Mouse (Mus musculus): Measurements from ENCODE around the gene Sirt7. TPM values are rescaled to one million over a fixed set of nuclear protein-coding genes. Genes with fewer than 3 reads are reported as not detected.

Gene Sirt7
- 114 and 133 TPM in 2 replicates for total RNA-seq (2023)

DNA sequence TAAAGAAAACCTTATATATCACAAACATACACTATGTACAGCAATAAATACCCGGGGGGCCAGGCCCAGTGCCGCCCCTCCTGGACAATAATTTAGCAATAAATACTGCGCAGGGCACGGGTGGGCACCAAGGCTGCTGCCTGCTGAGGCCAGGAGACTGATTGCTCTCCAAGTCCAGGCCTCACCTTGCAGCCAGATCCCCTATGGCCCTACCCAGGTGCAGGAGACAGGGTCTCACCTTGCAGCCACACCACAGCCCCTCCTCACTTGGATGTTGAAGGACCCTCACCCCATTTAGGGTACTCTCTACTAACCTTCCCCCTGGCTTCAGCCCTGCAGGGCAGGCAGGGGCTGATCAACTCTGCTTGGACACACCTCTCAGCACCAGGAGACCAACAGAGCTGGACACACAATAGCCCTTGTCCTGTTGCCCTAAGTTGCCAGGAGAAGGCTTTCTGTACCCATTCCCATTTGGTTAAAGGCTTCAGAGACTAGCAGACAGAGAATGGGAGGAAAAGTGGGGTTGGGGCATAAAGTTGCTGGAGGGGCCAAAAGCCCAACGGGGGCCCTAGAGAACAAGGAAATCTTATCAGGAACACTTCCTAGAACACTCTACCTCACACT, at the start of gene Sirt7:
Sirt7 (minus strand) TSS at position 89 of the 624 bp plus-strand sequence.

DNA sequence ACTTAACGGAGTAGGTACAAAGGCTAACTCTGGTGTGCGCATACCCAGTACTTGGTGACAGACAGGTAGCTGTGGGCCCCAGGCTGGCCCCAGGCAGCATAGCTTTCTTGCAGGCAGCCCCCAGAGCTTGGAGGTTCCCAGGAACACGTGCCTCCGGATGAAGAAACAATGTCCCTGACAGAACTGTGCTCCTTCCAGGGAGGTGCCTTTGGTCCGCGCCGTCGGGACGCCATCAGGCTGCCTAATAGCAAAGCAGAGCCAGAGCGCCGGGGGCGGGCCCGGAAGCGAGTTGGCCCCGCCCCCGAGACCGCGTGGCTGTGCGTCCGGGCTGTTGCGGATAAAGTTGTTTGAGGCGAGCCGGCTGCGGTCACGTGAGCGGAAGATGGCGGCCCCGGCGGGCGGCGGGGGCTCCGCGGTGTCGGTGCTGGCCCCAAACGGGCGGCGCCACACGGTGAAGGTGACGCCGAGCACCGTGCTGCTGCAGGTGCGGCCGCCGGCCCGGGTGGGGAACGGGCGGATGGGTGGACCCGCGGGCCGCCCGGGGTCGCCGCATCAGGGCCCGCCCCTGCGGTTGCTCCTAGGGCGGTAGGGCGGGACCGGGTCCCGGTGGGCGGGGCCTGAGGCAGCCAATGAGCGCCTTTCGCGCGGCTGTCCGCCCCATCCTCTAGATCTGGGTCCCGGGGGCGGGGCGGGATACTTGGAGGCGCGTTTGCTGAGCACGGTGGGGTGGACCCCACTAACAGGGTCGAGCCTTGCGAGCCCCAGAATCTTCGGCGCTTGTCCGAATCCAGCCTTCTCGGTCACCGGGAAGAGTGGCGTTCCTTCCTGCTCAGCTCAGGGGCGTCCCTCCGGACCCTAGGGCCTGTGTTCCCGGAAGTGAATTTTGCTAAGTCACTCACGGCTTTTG, 47.9 kb upstream of the Sirt7 start, which contains the start of gene Aspscr1:
Aspscr1 (plus strand) TSS at position 287 of the 907 bp plus-strand sequence.

GRCm38 (mm10) chr11:120661076-120661460, 36.0 kb upstream of the Sirt7 start, which contains the start of gene Notum:
Gene Notum, minus strand, starts transcription at chr11:120661175.

DNA sequence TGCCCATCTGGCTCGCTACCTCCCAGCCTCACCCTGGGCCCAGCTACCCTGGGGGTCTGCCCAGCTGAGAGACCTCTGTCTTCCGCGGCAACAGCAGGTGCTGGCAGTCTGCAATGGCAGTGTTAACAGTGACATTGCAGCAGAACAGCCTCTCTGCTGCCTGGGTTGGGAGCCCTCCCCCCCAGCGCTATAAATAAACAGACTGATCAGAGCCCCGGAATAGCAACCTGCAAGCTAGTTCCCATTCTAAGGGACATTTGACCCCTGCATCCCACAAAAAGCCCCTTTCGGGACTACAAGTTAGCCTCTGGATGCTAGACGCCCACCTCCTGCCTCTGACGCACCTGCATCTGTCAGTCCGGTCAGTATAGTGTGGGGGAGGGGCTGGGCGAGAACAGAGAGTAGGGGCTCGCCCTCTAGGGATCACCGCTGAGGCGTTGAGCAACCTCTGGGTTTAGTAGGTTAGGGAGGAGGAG, 23.0 kb upstream of the Sirt7 start, which contains the start of gene Myadml2:
Myadml2 (minus strand) TSS at position 158 of the 476 bp plus-strand sequence.

GRCm38 (mm10) chr11:120643601-120643987, 18.6 kb upstream of the Sirt7 start, which contains the start of gene Pycr1:
Gene Pycr1, minus strand, starts transcription at chr11:120643769.

DNA sequence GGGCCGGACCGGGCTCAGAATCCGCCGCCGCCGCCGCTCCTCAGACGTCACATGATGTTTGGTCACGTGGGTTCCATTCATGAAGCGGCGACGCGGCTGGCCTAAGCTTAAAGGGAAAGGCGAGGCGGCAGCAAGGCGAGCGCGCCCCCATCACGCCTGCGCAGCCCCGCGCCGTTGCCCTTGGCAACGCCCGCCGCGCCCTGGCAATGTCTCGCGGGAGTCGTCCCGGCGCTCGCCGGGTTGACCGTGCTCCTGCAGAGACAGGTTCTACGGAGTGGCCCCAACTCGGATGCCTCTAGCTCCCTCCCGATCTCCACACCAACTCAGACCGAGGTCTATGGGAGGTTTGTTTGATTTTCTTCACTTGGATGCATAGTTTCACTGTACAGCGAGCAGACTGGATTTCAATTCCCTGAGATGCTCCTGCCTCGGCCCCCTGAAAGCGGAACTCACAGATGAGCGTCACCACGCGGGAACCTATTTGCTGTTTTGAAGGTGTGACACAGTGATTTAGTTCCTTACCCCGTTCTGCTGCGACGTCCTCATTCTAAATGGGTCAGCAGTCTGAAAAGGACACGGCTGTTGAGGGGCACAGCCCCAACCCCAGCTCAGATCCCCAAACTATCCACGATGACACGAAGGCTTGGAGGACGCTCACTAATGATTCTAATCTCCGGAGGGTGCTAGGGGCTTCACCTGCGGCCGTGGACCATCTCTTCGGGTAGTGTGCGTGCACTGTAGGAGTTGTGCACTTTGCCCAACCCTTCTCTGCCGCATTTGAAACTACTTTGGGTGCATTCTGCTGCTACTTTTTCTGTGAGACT, 8.7 kb upstream of the Sirt7 start, which contains the start of gene Mafg:
Mafg (minus strand) TSS at position 81 of the 824 bp plus-strand sequence.

DNA sequence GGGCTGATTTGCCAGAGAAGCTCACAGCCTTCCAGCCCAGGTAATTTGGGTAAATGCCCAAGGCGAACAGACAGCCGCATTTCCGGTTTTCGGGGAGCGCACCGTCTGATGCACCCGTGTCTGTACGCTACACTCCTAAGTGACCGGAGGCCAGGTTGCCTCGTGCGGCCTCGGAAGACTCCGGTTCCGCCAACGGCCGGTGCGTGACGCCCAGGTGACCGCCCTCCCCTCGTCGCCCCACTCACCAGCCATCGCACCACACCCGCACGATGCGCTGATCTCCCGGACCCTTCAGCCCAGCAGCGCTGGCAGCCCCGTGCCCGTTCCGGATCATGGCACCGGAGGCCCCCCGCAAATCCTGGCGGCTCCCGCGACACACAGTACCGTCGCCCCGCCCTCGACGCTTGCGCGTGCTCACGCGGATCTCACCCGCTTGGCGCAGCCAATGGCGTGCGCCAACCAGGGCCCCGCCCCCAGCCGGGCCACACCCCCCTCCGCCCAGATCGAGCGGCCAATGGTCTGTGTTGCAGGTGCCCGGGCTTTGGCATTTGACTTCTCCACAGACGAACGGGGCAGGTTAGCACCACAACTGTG, 7.4 kb downstream of the Sirt7 start, which contains the start of gene Pcyt2:
Pcyt2 (minus strand) TSS at position 418 of the 594 bp plus-strand sequence.

GRCm38 (mm10) chr11:120608241-120609034, 16.6 kb downstream of the Sirt7 start, which contains the start of gene Npb:
Gene Npb, plus strand, starts transcription at chr11:120608477.

DNA sequence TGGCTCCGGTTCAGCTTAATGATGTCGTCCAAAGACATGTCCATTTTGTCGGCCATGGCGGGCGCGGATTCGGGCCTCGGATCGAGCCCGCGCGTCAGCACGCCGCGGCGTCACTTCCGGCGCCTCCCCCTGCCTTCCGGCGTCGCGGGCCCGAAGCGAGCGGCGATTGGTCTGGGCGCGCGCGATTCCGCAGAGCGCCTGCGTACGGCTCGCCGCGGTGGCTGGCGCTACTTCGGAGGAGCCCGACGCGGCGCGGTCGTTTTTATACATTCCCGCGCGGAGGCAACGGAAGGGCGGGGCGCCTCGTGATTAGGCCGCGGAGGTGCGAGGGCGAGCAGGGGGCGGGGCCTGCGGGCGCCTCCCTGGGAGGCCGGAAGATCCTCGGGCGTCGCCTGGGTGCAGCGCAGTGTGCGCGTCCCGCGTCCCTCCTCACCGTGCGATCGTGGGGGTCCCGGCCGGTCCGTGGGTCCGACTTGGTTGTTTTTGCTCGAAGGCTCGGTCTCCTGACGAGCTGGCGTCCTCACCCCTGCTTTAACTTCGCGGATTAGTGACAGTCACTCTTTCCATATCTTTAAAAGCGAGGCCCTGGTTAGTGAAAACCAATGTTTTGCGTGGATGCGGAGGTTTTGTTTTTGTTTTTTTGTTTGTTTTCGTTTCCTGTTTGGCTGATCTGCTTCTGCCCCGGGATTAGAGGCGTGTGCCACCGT, 26.6 kb downstream of the Sirt7 start, which contains the start of the genes Alyref and Anapc11:
Alyref (minus strand) TSS at position 83 of the 707 bp plus-strand sequence.
Anapc11 (plus strand) TSS at position 139 of the 707 bp plus-strand sequence.

DNA sequence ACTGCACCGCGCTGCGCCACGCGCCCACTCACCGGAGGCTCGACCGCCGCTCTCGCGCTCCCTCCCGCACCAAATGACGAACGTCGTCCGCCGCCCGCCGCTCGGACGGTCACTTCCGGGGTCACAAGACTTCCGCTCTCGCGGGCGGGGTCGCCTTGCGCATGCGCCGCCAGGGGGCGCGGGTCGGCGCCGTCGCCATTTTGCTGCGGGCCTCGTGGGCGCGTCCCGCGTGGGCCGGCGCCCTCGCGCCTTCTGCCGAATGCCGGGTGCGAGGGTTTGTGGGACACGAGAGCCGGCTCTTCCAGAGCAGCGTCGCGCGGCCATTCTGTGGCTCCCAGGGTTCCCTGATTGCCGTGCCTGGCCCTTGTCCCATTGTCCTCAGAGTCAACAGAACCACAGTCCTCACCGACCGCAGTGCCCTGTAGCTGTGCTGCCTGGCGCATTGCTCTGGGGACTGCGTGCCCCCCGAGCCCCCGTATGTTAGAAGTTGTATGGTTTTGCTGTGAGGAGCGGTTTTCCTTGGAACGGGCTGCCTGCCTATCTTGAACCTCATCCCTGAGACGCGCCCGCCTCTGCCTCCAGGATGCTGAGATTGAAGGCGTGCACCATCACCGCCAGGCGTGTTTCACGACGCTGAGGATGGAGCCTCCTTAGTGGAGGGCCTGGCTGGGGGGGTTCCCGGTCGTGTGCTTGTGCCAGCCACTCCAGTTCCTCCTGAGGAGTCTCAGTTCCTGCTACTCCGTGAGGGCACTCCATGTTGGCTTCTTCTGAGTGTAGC, 43.4 kb downstream of the Sirt7 start, which contains the start of gene Arhgdia:
Arhgdia (minus strand) TSS at position 135 of the 778 bp plus-strand sequence.

DNA sequence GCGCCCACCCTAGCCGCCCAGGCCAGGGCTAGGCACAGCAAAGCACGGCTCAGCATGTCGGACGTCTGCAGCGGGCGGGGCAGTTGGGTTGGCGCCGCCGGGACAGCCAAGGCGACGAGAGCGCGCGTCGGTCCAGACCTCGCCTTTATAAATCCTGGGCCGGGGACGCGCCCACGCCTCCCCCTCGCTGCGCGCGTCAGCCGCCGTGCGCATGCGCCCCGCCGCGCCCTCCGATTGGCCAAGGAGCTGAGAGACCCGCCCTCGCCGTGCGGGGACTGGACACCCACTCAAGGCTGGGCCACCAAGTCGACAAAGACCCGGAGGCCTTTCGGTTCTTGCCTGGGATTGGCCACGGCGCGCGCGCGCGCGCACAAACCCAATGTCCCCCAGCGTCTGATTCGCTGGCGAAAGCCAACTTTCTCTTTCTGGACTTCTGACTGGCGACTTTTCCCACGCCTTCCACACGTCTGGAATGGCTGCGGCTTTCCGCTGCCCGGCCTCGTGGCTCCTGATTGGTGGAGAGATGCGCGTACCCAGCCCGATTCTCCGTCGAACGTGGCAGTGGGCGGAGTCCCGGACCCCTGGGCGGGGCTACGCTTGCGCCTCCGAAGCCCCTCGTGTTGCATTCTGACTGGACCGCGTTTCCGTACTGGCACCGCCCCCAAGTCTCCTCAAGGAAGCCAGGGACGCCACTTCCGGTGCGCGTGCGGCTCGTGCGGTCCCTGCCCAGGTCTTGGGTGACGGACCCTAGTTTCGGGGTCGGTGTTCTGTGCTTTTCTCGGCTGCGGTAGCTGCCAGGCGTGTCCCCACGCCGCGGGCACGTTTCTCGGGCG, 52.1 kb downstream of the Sirt7 start, which contains the start of gene P4hb:
P4hb (minus strand) TSS at position 502 of the 833 bp plus-strand sequence.

Other genes with a start within 250 kb of the Sirt7 start
- gene Faap100, start 246.5 kb downstream of the Sirt7 start, total RNA-seq (2023) = 12.8 and 19.4 TPM in 2 replicates
- 36.9 and 53.5 TPM in 2 replicates for gene Nploc4, start 187.5 kb downstream of the Sirt7 start, total RNA-seq (2023)
- gene Tspan10, start 182.6 kb downstream of the Sirt7 start, total RNA-seq (2023) = 0.84 TPM in 1 of 2 replicates, not detected in the other
- not detected in 2 replicates for gene Pde6g, start 171.7 kb downstream of the Sirt7 start, total RNA-seq (2023)
- gene Oxld1, start 167.2 kb downstream of the Sirt7 start, total RNA-seq (2023) = 2.0 and 4.8 TPM in 2 replicates
- 7.4 and 8.1 TPM in 2 replicates for gene Ccdc137, start 167.1 kb downstream of the Sirt7 start, total RNA-seq (2023)
- gene Arl16, start 157.6 kb downstream of the Sirt7 start, total RNA-seq (2023) = 5.6 and 7.2 TPM in 2 replicates
- gene Mrpl12, start 140.6 kb downstream of the Sirt7 start, total RNA-seq (2023) = 12.8 and 16.8 TPM in 2 replicates
- 11.2 and 13.4 TPM in 2 replicates for gene Slc25a10, start 133.4 kb downstream of the Sirt7 start, total RNA-seq (2023)
- not detected in 2 replicates for gene Gcgr, start 94.5 kb downstream of the Sirt7 start, total RNA-seq (2023)
- 28.8 and 31.9 TPM in 2 replicates for gene Mcrip1, start 75.5 kb downstream of the Sirt7 start, total RNA-seq (2023)
- not detected in 2 replicates for gene Ppp1r27, start 74.1 kb downstream of the Sirt7 start, total RNA-seq (2023)
- 245 and 272 TPM in 2 replicates for gene P4hb, start 52.0 kb downstream of the Sirt7 start, total RNA-seq (2023)
- 428 and 459 TPM in 2 replicates for gene Arhgdia, start 43.6 kb downstream of the Sirt7 start, total RNA-seq (2023)
- 116 and 122 TPM in 2 replicates for gene Alyref, start 26.9 kb downstream of the Sirt7 start, total RNA-seq (2023)
- gene Anapc11, start 26.8 kb downstream of the Sirt7 start, total RNA-seq (2023) = 36.8 and 40.0 TPM in 2 replicates
- gene Npb, start 16.8 kb downstream of the Sirt7 start, total RNA-seq (2023) = 1.5 TPM in 1 of 2 replicates, not detected in the other
- gene Pcyt2, start 7.3 kb downstream of the Sirt7 start, total RNA-seq (2023) = 28.9 and 43.8 TPM in 2 replicates
- gene Mafg, start 8.4 kb upstream of the Sirt7 start, total RNA-seq (2023) = 122 and 149 TPM in 2 replicates
- gene Pycr1, start 18.5 kb upstream of the Sirt7 start, total RNA-seq (2023) = 1.4 and 1.5 TPM in 2 replicates
- gene Myadml2, start 22.9 kb upstream of the Sirt7 start, total RNA-seq (2023) = not detected in 2 replicates
- gene Notum, start 35.9 kb upstream of the Sirt7 start, total RNA-seq (2023) = not detected in 2 replicates
- gene Aspscr1, start 47.7 kb upstream of the Sirt7 start, total RNA-seq (2023) = 82.0 and 103 TPM in 2 replicates
- 30.2 and 33.5 TPM in 2 replicates for gene Cenpx, start 88.5 kb upstream of the Sirt7 start, total RNA-seq (2023)
- 9.1 and 10.4 TPM in 2 replicates for gene Lrrc45, start 88.7 kb upstream of the Sirt7 start, total RNA-seq (2023)
- gene Rac3, start 96.2 kb upstream of the Sirt7 start, total RNA-seq (2023) = 0.88 and 1.2 TPM in 2 replicates
- gene Dcxr, start 102.0 kb upstream of the Sirt7 start, total RNA-seq (2023) = 5.6 and 6.1 TPM in 2 replicates
- gene Cbr2, start 106.9 kb upstream of the Sirt7 start, total RNA-seq (2023) = 2.3 and 2.9 TPM in 2 replicates
- 36.2 and 41.5 TPM in 2 replicates for gene Hmga1b, start 137.6 kb upstream of the Sirt7 start, total RNA-seq (2023)
- 12.0 and 12.2 TPM in 2 replicates for gene Rfng, start 159.0 kb upstream of the Sirt7 start, total RNA-seq (2023)
- gene Gps1, start 159.0 kb upstream of the Sirt7 start, total RNA-seq (2023) = 34.8 and 43.3 TPM in 2 replicates
- 23.4 and 32.1 TPM in 2 replicates for gene Dus1l, start 171.2 kb upstream of the Sirt7 start, total RNA-seq (2023)
- 18.5 and 25.7 TPM in 2 replicates for gene Fasn, start 199.3 kb upstream of the Sirt7 start, total RNA-seq (2023)